Mouse (Mus musculus) lung, embryonic 16.5 days (tissue): ENCODE measurements at regions not wholly inside any gene's neighbourhood (a gene's known extent, or its start where the extent isn't known, plus 50 kb on each side); places are given as distances from the start of the nearest gene placed in this dataset.

Source experiments
- ATAC-seq: fragments of 200-750 bp; cut with Nextera tagmentation; 2 replicates; pipeline ENCODE4 v1.8.0; 2017; ENCODE audit warnings: low read depth, mild to moderate bottlenecking, moderate library complexity
- H3K27ac ChIP-seq: fragments of 300-500 bp; sonication (generic); 2 replicates; pipeline ENCODE4 v1.5.1; 2014; ENCODE audit warnings: mild to moderate bottlenecking, control low read depth, low read length
- H3K27me3 ChIP-seq: fragments of 300-500 bp; sonication (generic); 2 replicates; pipeline ENCODE4 v1.6.1; 2014; ENCODE audit warnings: low read depth, low read length, mixed read lengths; ENCODE audit not compliant: control insufficient read depth, insufficient read depth
- H3K36me3 ChIP-seq: fragments of 300-500 bp; sonication (generic); 2 replicates; pipeline ENCODE4 v1.6.1; 2014; ENCODE audit warnings: low read length; ENCODE audit not compliant: control insufficient read depth, insufficient read depth
- H3K4me1 ChIP-seq: fragments of 300-500 bp; sonication (generic); replicated peaks from 2 replicates; pipeline ENCODE4 v1.6.1; 2014; ENCODE audit warnings: low read length, mixed read lengths; ENCODE audit not compliant: control insufficient read depth, insufficient read depth
- H3K4me2 ChIP-seq: fragments of 300-500 bp; sonication (generic); 2 replicates; pipeline ENCODE4 v1.6.1; 2014; ENCODE audit warnings: low read depth, low read length, control low read depth
- H3K4me3 ChIP-seq: fragments of 300-500 bp; sonication (generic); 2 replicates; pipeline ENCODE4 v1.5.1; 2014; ENCODE audit warnings: mild to moderate bottlenecking, low read length, control low read depth
- H3K9ac ChIP-seq: fragments of 300-500 bp; sonication (generic); 2 replicates; pipeline ENCODE4 v1.6.1; 2014; ENCODE audit warnings: low read length, control low read depth
- H3K9me3 ChIP-seq: fragments of 300-500 bp; sonication (generic); 2 replicates; pipeline ENCODE4 v1.6.1; 2016; ENCODE audit warnings: low read length; ENCODE audit not compliant: control insufficient read depth
- WGBS: fragments of 180-500 bp; shearing (Covaris S2); extraction: QIAGEN DNeasy Blood & Tissue Kit; methylation state at CpG from one replicate; pipeline ENCODE4 v1.1.7; 2014; 5-methylcytosine and 5-hydroxymethylcytosine counted together

GRCm38 (mm10) chr6:51170871-51171270, 261.6 kb upstream of the Nfe2l3 start:
- H3K4me1 ChIP-seq, result peaks cover 9% of the 10 kb centered on the region; the same call in 1 of the 2 replicates
- no peak overlapping the region for H3K27ac ChIP-seq
- H3K9ac ChIP-seq, result no peak overlapping the region
- H3K27me3 ChIP-seq, result peaks cover 29% of the 10 kb centered on the region
- H3K4me3 ChIP-seq, result no peak overlapping the region
- no peaks in the 10 kb centered on the region for H3K36me3 ChIP-seq
- peak; percentile 83 for ATAC-seq
- WGBS, result under 1% methylated on average over 11 of the region's 11 CpGs
- H3K9me3 ChIP-seq, result no peaks in the 10 kb centered on the region
- H3K4me2 ChIP-seq, result peak overlapping the region; percentile 51

- ATAC-seq, result no peak
- H3K4me1 ChIP-seq, result peaks cover 9% of the 10 kb centered on the region; the same call in 1 of the 2 replicates
Observed at GRCm38 (mm10) chr6:51171761-51172160, 260.7 kb upstream of the Nfe2l3 start.

GRCm38 (mm10) chr6:51172331-51172791, 260.1 kb upstream of the Nfe2l3 start:
- H3K4me2 ChIP-seq, result peak overlapping the region; percentile 70
- no peak for ATAC-seq
- peaks cover 43% of the 10 kb centered on the region for H3K27me3 ChIP-seq
- H3K9me3 ChIP-seq, result no peaks in the 10 kb centered on the region
- 7% methylated on average over 12 of the region's 12 CpGs for WGBS
- peak overlapping the region; percentile 62 for H3K9ac ChIP-seq
- H3K4me3 ChIP-seq, result peak overlapping the region; percentile 40
- H3K36me3 ChIP-seq, result no peaks in the 10 kb centered on the region
- peak overlapping the region; percentile 71 for H3K27ac ChIP-seq
- H3K4me1 ChIP-seq, result peaks cover 9% of the 10 kb centered on the region; the same call in 1 of the 2 replicates

More at GRCm38 (mm10) chr6:51171761-51172160, 260.7 kb upstream of the Nfe2l3 start:
- Histone ChIP-seq H3K36me3 (no peaks in the 10 kb centered on the region), H3K27ac (peak overlapping the region; percentile 62), H3K9me3 (no peaks in the 10 kb centered on the region), H3K9ac (peak overlapping the region; percentile 57), H3K27me3 (peaks cover 37% of the 10 kb centered on the region), H3K4me2 (peak overlapping the region; percentile 70), H3K4me3 (peak overlapping the region; percentile 28)
- WGBS, result 4% methylated on average over 22 of the region's 22 CpGs

GRCm38 (mm10) chr6:51172856-51173619, 259.4 kb upstream of the Nfe2l3 start:
- peak overlapping the region; percentile 45 for H3K9ac ChIP-seq

GRCm38 (mm10) chr6:51173620-51174442, 258.6 kb upstream of the Nfe2l3 start:
- Histone ChIP-seq H3K4me1 (peaks cover 6% of the 10 kb centered on the region; the same call in 1 of the 2 replicates), H3K27ac (peak overlapping the region; percentile 87), H3K4me2 (peak overlapping the region; percentile 70), H3K36me3 (no peaks in the 10 kb centered on the region), H3K27me3 (peaks cover 45% of the 10 kb centered on the region), H3K9ac (peak overlapping the region; percentile 30), H3K4me3 (peak overlapping the region; percentile 43), H3K9me3 (no peaks in the 10 kb centered on the region)
- whole genome bisulfite sequencing, result 4% methylated on average over 28 of the region's 28 CpGs
- ATAC-seq, result no peak

More at GRCm38 (mm10) chr6:51172856-51173619, 259.4 kb upstream of the Nfe2l3 start:
- no peaks in the 10 kb centered on the region for H3K9me3 ChIP-seq
- ATAC-seq, result peak; percentile 88
- H3K36me3 ChIP-seq, result no peaks in the 10 kb centered on the region
- peaks cover 45% of the 10 kb centered on the region for H3K27me3 ChIP-seq
- under 1% methylated on average over 25 of the region's 25 CpGs for WGBS
- H3K4me1 ChIP-seq, result peaks cover 9% of the 10 kb centered on the region; the same call in 1 of the 2 replicates
- peak overlapping the region; percentile 70 for H3K4me2 ChIP-seq
- H3K4me3 ChIP-seq, result peak overlapping the region; percentile 43
- H3K27ac ChIP-seq, result peak overlapping the region; percentile 87

- WGBS, result 11% methylated on average over 18 of the region's 18 CpGs
- Histone ChIP-seq H3K27ac (no peak overlapping the region), H3K27me3 (peaks cover 45% of the 10 kb centered on the region), H3K4me2 (peak overlapping the region; percentile 70), H3K9me3 (no peaks in the 10 kb centered on the region), H3K4me3 (peak overlapping the region; percentile 43), H3K9ac (no peak overlapping the region), H3K36me3 (no peaks in the 10 kb centered on the region), H3K4me1 (peaks cover 4% of the 10 kb centered on the region; the same call in 1 of the 2 replicates)
- ATAC-seq, result no peak
Observed at GRCm38 (mm10) chr6:51174443-51175021, 257.9 kb upstream of the Nfe2l3 start.

GRCm38 (mm10) chr6:51175616-51176590, 256.6 kb upstream of the Nfe2l3 start:
- no peak overlapping the region for H3K9ac ChIP-seq
- no peak overlapping the region for H3K4me2 ChIP-seq
- no peaks in the 10 kb centered on the region for H3K9me3 ChIP-seq
- H3K36me3 ChIP-seq, result no peaks in the 10 kb centered on the region
- H3K27ac ChIP-seq, result no peak overlapping the region
- WGBS, result 28% methylated on average over 13 of the region's 13 CpGs
- H3K4me1 ChIP-seq, result peaks cover 4% of the 10 kb centered on the region; the same call in 1 of the 2 replicates
- no peak overlapping the region for H3K4me3 ChIP-seq
- peaks cover 52% of the 10 kb centered on the region for H3K27me3 ChIP-seq
- ATAC-seq, result no peak

GRCm38 (mm10) chr6:51176791-51177433, 255.6 kb upstream of the Nfe2l3 start:
- 16% methylated on average over 6 of the region's 6 CpGs for WGBS
- Histone ChIP-seq H3K27ac (no peak overlapping the region), H3K9ac (no peak overlapping the region), H3K4me2 (no peak overlapping the region), H3K4me1 (peaks cover 4% of the 10 kb centered on the region; the same call in 1 of the 2 replicates), H3K4me3 (no peak overlapping the region), H3K27me3 (peaks cover 61% of the 10 kb centered on the region), H3K9me3 (no peaks in the 10 kb centered on the region), H3K36me3 (no peaks in the 10 kb centered on the region)
- ATAC-seq, result no peak
